Mouse (Mus musculus) hindbrain, embryonic 14.5 days (tissue): Measurements from ENCODE around the gene S1pr2. TPM values are rescaled to one million over a fixed set of nuclear protein-coding genes. Genes with fewer than 3 reads are reported as not detected.
A peak's percentile ranks its signal among the peaks of the same experiment; 100 is the strongest.
"Not testable (repeated sequence)": the region's sequence is repeated elsewhere in the genome, so short reads cannot be mapped to it uniquely, and the experiment has no call there.

Experiments used
- ATAC-seq: fragments of 200-750 bp; cut with Nextera tagmentation; 2 replicates; pipeline ENCODE4 v1.8.0; 2017; ENCODE audit warnings: moderate number of reproducible peaks, mild to moderate bottlenecking, moderate TSS enrichment, moderate library complexity; ENCODE audit not compliant: low FRiP score
- DNase-seq: peaks from one replicate; pipeline ENCODE4 v3.0.0-alpha.2; 2015; ENCODE audit warnings: low spot score
- H3K27ac ChIP-seq: fragments of 300-500 bp; sonication (generic); 2 replicates; pipeline ENCODE4 v1.5.1; 2014; ENCODE audit warnings: mild to moderate bottlenecking, moderate library complexity
- H3K27me3 ChIP-seq: fragments of 300-500 bp; sonication (generic); 2 replicates; pipeline ENCODE4 v1.6.1; 2014; ENCODE audit warnings: mild to moderate bottlenecking, low read length, mixed read lengths; ENCODE audit not compliant: control insufficient read depth, insufficient read depth
- H3K36me3 ChIP-seq: fragments of 300-500 bp; sonication (generic); replicated peaks from 2 replicates; pipeline ENCODE4 v1.6.1; 2014; ENCODE audit not compliant: control insufficient read depth, insufficient read depth
- H3K4me1 ChIP-seq: fragments of 300-500 bp; sonication (generic); replicated peaks from 2 replicates; pipeline ENCODE4 v1.6.1; 2014; ENCODE audit warnings: antibody characterized with exemption, low read length, mixed read lengths; ENCODE audit not compliant: control insufficient read depth, insufficient read depth
- H3K4me2 ChIP-seq: fragments of 300-500 bp; sonication (generic); replicated peaks from 2 replicates; pipeline ENCODE4 v1.6.1; 2014; ENCODE audit warnings: mild to moderate bottlenecking, moderate library complexity
- H3K4me3 ChIP-seq: fragments of 300-500 bp; sonication (generic); replicated peaks from 2 replicates; pipeline ENCODE4 v1.5.1; 2014; ENCODE audit warnings: mild to moderate bottlenecking, low read length
- H3K9ac ChIP-seq: fragments of 300-500 bp; sonication (generic); 2 replicates; pipeline ENCODE4 v1.6.1; 2014
- H3K9me3 ChIP-seq: fragments of 300-500 bp; sonication (generic); 2 replicates; pipeline ENCODE4 v1.6.1; 2016; ENCODE audit warnings: low read length; ENCODE audit not compliant: control insufficient read depth
- WGBS: fragments of 180-500 bp; shearing (Covaris S2); extraction: QIAGEN DNeasy Blood & Tissue Kit; methylation state at CpG from one replicate; pipeline ENCODE4 v1.1.7; 2014; 5-methylcytosine and 5-hydroxymethylcytosine counted together
- polyA plus RNA-seq: library from polyadenylated mRNA; unstranded; fragments of >200 nt; fragmentation: Nextera tagmentation; extraction: Ambion mirVana; gene quantifications from 2 replicates; pipeline ENCODE4 v1.2.1, GENCODE M21; 2014

The S1pr2 gene
- polyA plus RNA-seq, 1 experiment from 2014 or later = 8.8 TPM

DNA sequence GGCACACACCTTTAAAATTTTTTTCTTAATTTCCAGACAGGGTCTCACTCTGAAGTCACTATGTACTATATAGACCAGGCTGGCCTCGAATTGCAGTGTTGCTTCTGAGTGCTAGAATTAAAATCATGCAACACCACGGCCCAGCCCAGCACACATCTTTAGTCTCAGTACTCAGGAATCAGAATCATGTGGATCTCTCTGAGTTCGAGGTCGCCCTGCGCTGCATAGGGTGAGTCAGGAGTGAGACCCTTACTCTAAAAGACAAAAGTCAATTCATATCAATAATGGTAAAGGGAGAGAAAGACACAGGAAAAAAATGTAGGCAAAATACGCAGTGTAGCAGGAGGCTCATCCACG, 25.7 kb upstream of the S1pr2 start:
- Histone ChIP-seq H3K4me1 (peaks cover 6% of the 10 kb centered on the region; the same call in 1 of the 2 replicates), H3K27me3 (no peaks in the 10 kb centered on the region), H3K4me3 (peak overlapping the region; percentile 92), H3K36me3 (peaks cover 29% of the 10 kb centered on the region), H3K9me3 (no peaks in the 10 kb centered on the region), H3K27ac (peak overlapping the region; percentile 84), H3K4me2 (peak overlapping the region; percentile 73), H3K9ac (peak overlapping the region; percentile 88)
- peak; percentile 43 for ATAC-seq
- 9% methylated on average over 7 of the region's 7 CpGs for WGBS
- peak; percentile 33 for DNase-seq

DNA sequence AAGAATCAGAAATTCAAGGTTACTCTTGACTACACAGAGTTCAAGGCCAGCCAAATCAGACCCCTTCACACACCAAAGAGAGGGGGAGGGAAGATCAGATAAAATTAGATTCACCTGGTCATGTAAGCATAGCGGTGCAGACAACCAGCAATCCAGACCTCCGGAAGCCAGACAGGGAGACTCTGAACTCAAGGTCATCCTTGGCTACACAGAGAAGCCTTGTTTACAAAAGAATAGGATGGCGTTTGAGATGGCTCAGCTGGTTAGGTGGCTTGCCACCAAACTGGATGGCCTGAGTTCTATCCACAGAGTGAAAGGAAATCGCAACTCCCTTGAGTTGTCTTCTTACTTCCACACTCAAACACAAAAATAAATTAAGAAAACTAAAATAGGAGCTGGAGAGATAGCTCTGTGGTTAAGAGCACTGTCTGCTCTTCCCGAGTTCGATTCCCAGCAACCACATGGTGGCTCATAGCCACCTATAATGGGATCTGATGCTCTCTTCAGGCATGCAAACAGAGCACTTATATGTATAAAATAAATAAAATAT, 25.1 kb upstream of the S1pr2 start:
- 74% methylated on average over 6 of the region's 6 CpGs for WGBS
- H3K4me1 ChIP-seq = peaks cover 6% of the 10 kb centered on the region; the same call in 1 of the 2 replicates
- H3K4me3 ChIP-seq = no peak overlapping the region
- ATAC-seq (no peak), DNase-seq (no peak)
- no peak overlapping the region for H3K9ac ChIP-seq
- H3K36me3 ChIP-seq = peaks cover 24% of the 10 kb centered on the region
- H3K27me3 ChIP-seq = no peaks in the 10 kb centered on the region
- no peaks in the 10 kb centered on the region for H3K9me3 ChIP-seq
- peak overlapping the region; percentile 73 for H3K4me2 ChIP-seq
- H3K27ac ChIP-seq = no peak overlapping the region

DNA sequence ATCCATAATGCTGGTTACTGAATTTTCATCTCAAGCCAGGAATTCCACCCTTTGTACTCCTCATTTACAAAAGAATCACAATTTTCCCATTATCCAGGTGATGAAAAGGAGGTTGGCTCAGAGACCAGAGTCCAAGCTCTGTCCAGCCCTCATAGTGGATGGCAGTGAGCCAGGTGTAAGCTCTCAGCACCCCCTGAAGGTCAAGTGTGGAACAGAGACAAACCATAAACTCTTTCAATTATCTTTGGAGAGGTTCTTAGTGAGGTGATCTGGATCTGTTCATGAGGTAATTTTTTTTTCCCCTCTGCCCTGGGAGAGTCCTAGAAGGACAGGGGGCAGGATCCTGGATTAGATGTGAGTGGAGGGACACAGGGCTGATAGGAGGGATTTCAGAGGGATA, 24.2 kb upstream of the S1pr2 start:
- no peak for DNase-seq
- no peak overlapping the region for H3K27ac ChIP-seq
- H3K4me1 ChIP-seq = peaks cover 6% of the 10 kb centered on the region; the same call in 1 of the 2 replicates

DNA sequence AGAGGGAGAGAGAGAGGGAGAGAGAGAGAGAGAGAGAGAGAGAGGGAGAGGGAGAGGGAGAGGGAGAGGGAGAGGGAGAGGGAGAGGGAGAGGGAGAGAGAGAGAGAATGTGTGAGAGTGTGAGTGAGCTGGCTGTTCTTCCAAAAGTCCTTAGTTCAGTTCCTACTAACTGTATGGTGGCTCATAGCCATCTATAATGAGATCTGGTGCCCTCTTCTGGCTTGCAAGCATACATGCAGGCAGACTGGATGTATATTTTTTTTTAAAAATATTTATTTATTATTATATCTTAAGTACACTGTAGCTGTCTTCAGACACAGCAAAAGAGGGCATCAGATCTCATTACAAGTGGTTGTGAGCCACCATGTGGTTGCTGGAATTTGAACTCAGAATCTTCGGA, 21.8 kb upstream of the S1pr2 start:
- not testable (repeated sequence) for H3K4me2 ChIP-seq, H3K9me3 ChIP-seq, DNase-seq, H3K9ac ChIP-seq, H3K4me1 ChIP-seq, ATAC-seq, H3K27me3 ChIP-seq, H3K27ac ChIP-seq, H3K4me3 ChIP-seq, H3K36me3 ChIP-seq
- 89% methylated on average over 1 of the region's 1 CpGs for WGBS

More for the DNA sequence above, 24.2 kb upstream of the S1pr2 start:
- H3K9ac ChIP-seq = no peak overlapping the region
- no peaks in the 10 kb centered on the region for H3K27me3 ChIP-seq
- H3K36me3 ChIP-seq = peaks cover 16% of the 10 kb centered on the region
- ATAC-seq = no peak
- H3K4me3 ChIP-seq = no peak overlapping the region
- no peak overlapping the region for H3K4me2 ChIP-seq
- no peaks in the 10 kb centered on the region for H3K9me3 ChIP-seq

DNA sequence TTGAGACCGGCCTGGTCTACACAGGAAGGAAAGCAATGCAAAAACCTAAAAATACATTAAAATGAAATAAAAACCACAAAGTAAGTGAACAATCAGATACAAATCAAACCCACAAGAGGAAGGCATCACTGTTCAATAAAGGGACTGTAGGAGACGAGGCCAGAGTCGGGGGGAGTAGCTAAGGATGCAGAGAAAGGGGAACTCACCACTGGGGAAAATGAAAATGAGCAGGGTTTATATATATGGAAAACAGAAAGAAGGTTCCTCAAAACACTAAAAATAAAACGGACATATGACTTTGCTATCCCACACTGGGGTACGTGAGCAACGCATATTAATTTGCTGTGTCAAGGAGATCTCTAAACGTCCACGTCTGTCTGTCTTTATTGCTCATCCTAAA, 20.5 kb upstream of the S1pr2 start:
- Histone ChIP-seq H3K4me3 (no peak overlapping the region), H3K4me2 (no peak overlapping the region), H3K36me3 (no peaks in the 10 kb centered on the region), H3K9me3 (no peaks in the 10 kb centered on the region), H3K4me1 (no peaks in the 10 kb centered on the region), H3K27me3 (no peaks in the 10 kb centered on the region), H3K9ac (no peak overlapping the region), H3K27ac (no peak overlapping the region)
- DNase-seq (no peak), ATAC-seq (no peak)
- WGBS = 92% methylated on average over 8 of the region's 8 CpGs

DNA sequence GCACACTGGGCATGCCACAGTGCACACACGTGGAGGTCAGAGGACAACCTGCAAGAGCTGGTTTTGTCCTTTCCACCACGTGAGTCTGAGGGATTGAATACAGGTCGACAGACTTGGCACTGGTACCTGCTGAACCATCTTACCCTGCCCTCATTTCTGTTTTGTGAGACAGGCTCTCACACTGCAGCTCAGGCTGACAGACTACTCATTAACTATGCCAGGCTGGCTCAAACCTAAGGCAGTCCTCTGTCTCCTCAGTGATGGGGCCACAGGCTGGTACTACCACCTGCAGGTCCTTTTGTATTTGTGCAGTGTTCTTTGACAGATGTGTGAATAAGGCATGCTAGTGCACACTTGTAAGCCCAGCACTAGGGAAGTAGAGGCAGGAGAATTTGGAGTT, 18.5 kb upstream of the S1pr2 start:
- H3K4me1 ChIP-seq = peaks cover 4% of the 10 kb centered on the region; the same call in 1 of the 2 replicates
- H3K27me3 ChIP-seq = no peaks in the 10 kb centered on the region
- H3K4me3 ChIP-seq = no peak overlapping the region
- no peak for DNase-seq
- H3K27ac ChIP-seq = no peak overlapping the region
- H3K9me3 ChIP-seq = no peaks in the 10 kb centered on the region
- no peak for ATAC-seq
- WGBS = 70% methylated on average over 3 of the region's 3 CpGs
- no peak overlapping the region for H3K9ac ChIP-seq
- H3K4me2 ChIP-seq = no peak overlapping the region
- no peaks in the 10 kb centered on the region for H3K36me3 ChIP-seq

DNA sequence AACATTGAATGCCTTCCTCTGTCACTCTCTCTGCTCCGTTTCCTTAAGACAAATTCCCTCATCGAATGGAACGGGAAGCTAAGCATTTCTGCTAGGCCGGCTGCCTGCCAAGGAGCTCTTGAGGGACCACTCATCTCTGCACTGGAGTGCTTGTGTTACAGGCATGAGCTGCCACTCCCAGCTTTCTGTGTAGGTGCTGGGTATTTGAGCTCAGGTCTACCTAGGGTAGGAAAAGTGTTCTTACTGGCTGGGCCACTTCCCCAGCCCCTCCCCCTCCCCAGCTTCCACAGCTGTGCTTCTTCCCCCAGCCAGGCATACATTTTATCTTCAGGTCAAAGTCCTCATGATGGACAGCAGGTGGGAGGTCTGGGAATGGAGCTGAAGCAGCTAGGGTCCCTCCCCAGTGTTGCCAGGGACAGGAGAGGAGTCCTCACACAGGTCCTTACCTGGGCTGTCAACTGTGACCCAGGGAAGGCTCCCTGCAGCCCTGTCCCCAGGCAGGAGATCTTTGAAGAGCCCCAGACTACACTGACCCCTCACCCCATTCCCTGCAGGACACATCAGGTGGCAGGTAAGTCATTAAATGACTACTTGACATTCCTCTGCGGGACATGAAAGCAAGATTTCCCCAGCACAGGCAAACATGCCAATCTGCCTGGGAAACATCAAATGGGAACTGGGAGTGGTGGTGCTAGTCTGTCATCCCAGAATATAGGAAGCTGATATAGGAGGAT, 16.8 kb upstream of the S1pr2 start:
- ATAC-seq (no peak), DNase-seq (no peak)
- H3K9me3 ChIP-seq = no peaks in the 10 kb centered on the region
- H3K4me1 ChIP-seq = peaks cover 4% of the 10 kb centered on the region; the same call in 1 of the 2 replicates
- H3K27ac ChIP-seq = no peak overlapping the region
- no peaks in the 10 kb centered on the region for H3K27me3 ChIP-seq
- H3K4me3 ChIP-seq = no peak overlapping the region
- no peak overlapping the region for H3K9ac ChIP-seq
- H3K4me2 ChIP-seq = no peak overlapping the region
- WGBS = 64% methylated on average over 5 of the region's 5 CpGs
- H3K36me3 ChIP-seq = no peaks in the 10 kb centered on the region

DNA sequence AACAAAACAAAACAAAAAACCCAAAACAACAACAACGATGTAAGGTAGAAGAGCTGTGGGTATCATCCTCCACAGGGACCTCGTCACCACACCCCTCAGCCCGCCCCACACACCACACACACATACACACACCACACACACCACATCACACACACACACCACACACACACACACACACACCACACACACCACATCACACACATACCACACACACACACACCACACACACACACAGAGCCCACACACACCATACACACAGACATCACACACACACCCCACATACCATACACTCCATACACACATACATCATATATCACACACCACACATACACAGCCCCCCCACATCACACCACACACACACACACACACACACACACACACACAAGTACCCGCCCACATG, 15.0 kb upstream of the S1pr2 start:
- H3K9me3 ChIP-seq = no peaks in the 10 kb centered on the region
- H3K4me3 ChIP-seq = no peak overlapping the region
- ATAC-seq (no peak), DNase-seq (no peak)
- H3K9ac ChIP-seq = no peak overlapping the region
- H3K27ac ChIP-seq = no peak overlapping the region
- no peak overlapping the region for H3K4me2 ChIP-seq
- H3K27me3 ChIP-seq = no peaks in the 10 kb centered on the region
- 97% methylated on average over 4 of the region's 4 CpGs for whole genome bisulfite sequencing
- H3K36me3 ChIP-seq = no peaks in the 10 kb centered on the region
- H3K4me1 ChIP-seq = peaks cover 4% of the 10 kb centered on the region; the same call in 1 of the 2 replicates

DNA sequence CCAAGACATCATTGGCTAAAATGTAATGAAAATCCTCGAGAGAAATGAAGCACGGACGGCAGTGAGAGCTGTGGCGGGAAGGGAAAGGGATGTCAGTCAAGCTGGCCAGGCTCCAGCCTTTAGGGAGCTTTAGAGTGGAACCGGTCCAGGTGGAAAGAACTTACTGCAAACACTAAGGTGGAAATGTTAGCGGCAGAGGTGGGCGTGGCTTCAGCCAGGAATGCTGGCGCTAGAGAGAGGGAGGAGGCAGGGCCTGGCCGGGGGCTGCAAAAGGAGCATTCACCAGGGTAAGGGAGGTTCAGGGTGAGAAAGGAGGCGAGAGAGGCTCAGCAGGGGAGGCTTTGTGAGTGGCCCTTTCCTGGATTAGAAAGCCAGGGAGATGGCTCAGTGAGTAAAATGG, 14.3 kb upstream of the S1pr2 start:
- H3K36me3 ChIP-seq = no peaks in the 10 kb centered on the region
- H3K9me3 ChIP-seq = no peaks in the 10 kb centered on the region
- no peaks in the 10 kb centered on the region for H3K27me3 ChIP-seq
- no peak overlapping the region for H3K4me3 ChIP-seq
- ATAC-seq = no peak
- H3K4me1 ChIP-seq = peaks cover 4% of the 10 kb centered on the region; the same call in 1 of the 2 replicates
- no peak overlapping the region; the same call in 1 of the 2 replicates for H3K9ac ChIP-seq
- H3K4me2 ChIP-seq = peak overlapping the region; percentile 6; the same call in 1 of the 2 replicates
- 5% methylated on average over 10 of the region's 10 CpGs for WGBS
- no peak overlapping the region for H3K27ac ChIP-seq
- DNase-seq = no peak
